Mouse (Mus musculus) G1E-ER4 (cell line): ENCODE data around the gene Nmrk1. TPM values are rescaled to one million over a fixed set of nuclear protein-coding genes. Genes with fewer than 3 reads are reported as not detected.

Source experiments
- GATA1 ChIP-seq: IDR thresholded peaks from one replicate; pipeline ENCODE4 v1.8.0; 2012; ENCODE audit warnings: low read length, inconsistent platforms
- polyA plus RNA-seq: library from polyadenylated mRNA; stranded (reverse); fragments of >175 nt; gene quantifications from 2 replicates; pipeline ENCODE4 v1.2.3, GENCODE M21; 2012

The Nmrk1 gene
- polyA plus RNA-seq = 1.3 and 1.7 TPM in 2 replicates

DNA sequence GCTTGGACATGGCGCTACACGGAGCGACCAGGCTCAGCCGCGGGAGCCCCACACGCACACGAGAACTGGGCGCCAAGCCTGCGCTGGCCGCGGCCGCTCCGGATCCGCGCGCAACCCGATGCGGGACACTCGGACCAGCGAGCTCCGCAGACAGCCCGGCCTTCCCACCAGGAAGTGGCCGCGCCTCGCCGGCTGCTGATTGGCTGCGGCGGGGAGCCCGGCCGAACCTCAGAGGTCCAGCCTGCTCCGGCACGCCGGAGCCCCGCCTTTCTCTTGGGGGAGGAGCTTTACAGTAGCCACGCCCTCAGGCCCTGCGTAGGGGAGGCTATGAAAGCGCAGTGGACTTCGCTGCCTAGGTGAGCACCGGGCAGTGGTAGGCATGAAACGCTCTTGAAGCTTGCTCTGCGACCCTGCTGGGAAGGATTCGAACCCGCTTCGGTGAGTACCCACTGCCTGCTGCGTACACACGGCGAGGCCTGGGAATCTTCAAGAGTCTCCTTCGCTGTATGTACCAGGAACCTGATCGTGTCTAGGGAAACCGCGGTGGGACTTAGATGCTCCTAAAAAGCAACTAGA lies at the start of gene Nmrk1, which contains the start of gene Ostf1:
Nmrk1 (plus strand) TSS at position 307 of the 576 bp plus-strand sequence.
Ostf1 (minus strand) TSS at position 180 of the 576 bp plus-strand sequence.
- TF ChIP-seq GATA1 = no peak

DNA sequence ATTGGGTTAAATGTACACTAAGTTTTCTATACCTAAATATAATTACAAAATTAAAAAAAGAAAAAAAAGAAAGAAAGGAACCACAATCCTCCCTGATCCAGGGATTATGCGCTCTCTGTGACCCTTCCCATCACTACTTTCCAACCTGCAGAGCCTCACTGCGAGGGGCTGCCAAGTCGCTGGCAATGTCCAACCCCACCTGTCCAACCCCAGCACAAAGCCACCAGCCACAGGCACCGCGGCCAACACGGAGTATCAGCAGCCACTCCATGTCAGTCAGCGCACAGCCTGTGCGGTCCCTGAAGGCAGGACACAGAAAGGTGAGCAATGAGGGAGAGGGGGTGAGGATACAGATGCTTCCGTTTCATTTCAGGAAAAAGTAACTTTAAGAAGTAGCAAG lies 49.5 kb upstream of the Nmrk1 start:
- TF ChIP-seq GATA1 = no peak

DNA sequence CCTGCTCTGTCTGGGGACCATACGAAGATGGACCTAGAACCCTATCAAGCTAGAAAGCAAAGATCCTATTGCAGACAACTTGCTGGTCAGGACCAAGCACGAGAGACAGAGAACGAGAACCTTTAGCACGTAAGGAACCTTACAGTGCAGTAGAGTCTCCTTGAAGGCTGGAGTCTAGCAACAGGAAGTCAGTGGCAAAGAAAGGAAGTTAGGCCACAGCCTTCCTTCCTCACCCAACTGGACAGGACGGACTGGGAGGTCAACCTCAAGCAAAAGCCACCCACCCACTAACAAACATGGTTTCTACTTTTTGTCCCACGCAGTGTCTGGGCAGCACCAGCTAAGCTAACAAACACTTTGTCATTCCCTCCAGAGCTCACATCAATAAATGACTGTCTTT lies 48.9 kb upstream of the Nmrk1 start:
- no peak for TF ChIP-seq GATA1

DNA sequence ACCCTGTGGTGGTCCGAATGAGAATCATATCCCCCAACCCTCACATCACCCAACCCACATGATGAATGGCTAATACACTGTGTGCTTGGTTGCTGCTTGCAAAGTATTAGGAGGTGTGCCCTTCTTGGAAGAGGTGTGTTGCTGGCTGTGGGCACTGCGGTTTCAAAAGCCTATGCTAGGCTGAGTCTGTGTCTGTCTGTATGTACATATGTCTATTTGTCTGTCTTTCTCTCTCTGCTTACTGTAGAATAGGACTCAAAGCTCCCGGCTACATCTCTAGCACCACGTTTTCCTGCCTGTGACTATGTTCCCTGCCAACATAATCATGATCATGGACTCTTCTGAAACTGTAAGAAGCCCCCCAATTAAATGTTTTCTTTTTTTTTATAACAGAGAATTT lies 48.0 kb upstream of the Nmrk1 start:
- no peak for TF ChIP-seq GATA1

DNA sequence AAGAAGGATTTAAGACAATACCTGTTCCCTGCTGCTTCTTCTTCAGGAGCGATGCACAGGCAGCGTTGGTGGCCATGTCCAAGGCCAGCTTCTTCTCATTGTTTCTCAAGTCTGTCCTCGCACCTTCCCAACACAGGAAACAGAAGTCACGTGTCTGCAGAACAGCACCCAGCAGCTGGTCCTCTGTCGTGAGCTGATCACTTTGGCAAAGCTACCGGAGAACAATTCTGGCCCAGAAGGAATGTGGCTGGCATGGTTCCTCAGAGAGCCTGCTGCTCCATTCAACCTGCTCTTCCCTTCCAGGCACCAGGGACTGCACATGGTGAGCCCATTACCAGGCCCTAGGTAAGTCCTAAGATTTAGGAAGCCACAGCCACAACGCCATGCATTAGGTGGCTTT lies 47.1 kb upstream of the Nmrk1 start:
- no peak for TF ChIP-seq GATA1

DNA sequence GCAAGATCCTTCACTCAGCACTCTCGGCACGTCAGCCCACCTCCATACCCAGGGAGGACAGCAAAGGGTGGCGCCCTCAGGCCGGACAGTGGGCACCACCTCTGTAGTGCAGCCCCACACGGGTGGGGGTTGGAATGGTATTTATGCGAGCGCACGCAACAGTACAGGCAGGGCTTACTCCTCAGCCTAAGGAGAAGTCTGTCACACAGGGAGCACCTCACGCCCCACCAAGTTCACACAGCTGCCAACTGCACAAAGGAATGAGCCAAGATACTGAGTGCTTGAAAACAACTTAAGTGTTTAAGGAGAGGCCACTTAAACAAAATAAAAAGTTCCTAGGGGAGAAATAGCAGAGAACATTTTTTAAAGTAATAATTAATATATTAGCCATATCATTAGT lies 44.6 kb upstream of the Nmrk1 start:
- TF ChIP-seq GATA1 = no peak

DNA sequence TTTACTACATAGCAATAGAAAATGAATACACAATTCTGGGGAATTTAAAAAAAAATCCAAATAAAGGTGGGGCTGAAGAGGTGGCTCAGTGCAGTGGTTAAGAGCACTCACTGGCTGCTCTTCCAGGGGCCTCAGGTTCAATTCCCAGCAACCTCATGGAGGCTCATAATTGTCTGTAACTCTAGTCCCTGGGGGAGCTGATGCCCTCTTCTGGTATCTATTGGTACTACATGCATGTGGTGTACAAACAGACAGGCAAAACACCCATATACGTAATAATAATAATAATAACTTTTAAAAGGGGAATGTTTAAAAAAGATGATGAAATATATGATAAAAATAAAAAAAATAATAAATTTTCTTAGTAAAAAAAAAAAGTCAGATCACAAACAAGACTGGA lies 43.5 kb upstream of the Nmrk1 start:
- TF ChIP-seq GATA1 = no peak

DNA sequence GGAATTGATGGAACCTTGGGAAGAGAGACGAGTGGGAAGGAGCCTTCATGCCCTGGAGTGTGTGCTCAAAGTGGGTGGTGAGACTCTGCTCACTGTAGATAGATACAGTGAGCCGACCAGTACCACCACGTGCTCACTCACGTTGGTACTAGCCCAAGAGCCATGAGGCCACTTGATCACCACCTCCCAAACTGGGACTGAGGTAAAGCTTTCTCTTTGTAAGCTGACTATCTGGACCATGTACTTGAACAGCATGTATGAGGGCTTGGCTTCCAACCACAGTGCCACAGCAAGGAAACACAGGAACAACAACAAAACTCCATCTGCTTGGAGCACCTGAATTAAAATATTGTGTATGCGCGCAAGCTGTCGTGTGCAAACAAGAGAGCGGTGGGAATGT lies 42.5 kb upstream of the Nmrk1 start:
- TF ChIP-seq GATA1 = no peak

DNA sequence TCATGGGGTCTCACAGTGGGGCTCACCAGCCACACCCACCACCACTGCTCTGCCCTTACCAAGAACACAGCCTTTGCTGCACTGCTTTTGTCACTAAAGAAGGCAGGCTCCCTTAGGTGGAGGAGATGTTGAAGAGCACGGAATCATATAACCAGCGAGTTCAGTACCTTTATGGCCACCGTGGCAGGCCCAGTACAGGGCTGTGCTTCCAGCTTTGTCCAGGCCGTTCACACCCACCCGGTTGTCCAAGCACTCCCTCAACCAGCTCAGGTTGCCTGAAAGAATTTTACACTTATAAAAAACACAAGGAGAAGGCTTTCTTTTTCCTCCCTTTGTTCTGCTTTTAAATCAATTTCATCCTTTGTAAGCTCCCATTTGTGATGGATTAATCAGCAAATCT lies 41.5 kb upstream of the Nmrk1 start:
- no peak for TF ChIP-seq GATA1

DNA sequence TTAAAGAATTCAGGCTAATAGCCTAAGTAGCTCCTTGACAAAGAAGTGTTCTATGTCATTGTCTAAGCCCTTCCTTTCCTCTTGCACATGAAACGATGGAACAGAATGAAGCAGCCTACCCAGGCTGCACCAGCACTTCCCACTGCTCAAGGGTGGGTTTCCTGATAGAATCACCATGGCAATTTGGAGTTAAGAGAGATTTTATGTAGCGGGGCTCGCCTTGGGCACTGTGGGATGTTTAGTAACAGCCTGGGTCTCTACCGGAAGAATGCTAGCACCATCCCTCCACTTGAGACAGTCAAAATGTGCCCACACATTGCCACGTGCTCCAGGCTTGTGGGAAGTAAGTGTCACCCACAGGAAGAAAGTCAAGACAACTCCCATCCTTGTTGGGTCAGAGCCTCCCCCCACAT lies 40.8 kb upstream of the Nmrk1 start:
- TF ChIP-seq GATA1 = no peak

DNA sequence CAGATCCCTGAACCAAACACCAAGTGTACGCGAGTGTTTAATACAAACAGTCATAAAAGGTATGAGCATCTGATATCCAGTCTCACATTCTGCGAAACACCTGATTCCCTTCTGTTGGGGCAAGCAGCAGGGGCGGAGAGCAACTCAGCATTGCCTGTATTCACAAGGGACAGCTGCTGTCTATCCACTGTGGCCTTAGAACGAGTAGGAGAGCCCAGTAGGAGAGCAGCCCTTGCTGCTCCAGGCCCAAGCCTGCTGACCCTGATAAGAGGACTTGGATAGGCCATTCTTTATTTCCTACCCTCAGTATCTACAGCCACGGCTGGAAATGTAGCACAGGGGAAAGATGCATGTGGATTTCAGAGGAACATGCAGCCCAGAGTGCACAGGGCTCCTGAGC lies 38.8 kb upstream of the Nmrk1 start:
- TF ChIP-seq GATA1 = no peak

DNA sequence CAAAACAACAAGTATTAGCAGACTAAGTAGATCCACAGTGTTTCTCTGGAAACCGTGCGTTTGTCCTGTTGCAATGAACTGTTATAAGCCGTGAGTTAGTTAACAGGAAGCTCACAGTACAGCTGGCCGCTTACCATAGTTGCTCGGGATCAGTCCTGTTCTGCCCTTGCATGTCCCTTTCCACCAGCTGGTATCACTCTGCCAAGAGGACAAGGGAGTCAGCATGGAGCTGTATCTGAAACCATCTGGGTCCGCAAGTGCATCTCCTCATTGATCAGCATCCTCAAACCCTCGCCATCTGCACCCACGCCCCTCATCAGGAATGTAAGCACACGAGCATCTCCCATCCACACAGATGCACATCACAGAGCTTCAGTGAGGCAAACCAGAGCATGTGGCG lies 38.0 kb upstream of the Nmrk1 start:
- TF ChIP-seq GATA1 = no peak

DNA sequence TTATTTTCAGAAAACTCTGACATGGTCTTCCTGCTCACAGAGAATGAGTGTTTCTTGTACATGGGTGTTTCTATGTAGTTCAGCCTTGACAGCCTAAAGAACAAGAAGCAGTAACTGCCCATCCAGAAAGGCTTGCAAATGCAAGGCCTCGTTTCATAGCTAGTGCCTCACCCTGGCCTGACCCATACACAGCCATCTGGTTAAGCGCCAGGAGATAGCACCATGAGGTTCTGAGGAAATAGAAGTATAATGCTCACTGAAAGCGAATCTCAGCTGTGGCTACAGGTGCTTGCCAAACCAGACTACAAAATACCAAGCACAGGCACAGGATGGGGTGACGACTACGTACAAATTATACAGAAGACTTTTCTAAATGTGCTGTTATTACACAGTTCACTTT lies 34.9 kb upstream of the Nmrk1 start:
- no peak for TF ChIP-seq GATA1

DNA sequence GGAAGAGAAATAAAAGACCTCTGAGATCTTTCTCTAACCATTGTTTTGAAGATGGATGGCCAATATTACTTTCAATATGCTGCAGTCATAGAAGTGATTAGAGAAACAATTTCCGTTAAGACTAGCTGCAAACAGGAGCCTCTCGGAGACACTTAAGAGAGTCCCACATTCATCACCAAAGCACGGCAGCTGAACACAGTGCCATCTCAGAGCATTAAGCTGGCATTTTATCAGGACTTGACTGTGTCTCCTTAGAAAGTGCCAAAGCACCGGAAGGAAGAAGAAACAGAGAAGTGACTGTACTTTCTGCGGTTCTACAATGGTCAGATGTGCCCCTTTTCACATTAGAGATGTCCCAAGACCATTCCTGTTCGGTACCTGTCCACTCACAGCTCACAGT lies 34.0 kb upstream of the Nmrk1 start:
- TF ChIP-seq GATA1 = no peak

DNA sequence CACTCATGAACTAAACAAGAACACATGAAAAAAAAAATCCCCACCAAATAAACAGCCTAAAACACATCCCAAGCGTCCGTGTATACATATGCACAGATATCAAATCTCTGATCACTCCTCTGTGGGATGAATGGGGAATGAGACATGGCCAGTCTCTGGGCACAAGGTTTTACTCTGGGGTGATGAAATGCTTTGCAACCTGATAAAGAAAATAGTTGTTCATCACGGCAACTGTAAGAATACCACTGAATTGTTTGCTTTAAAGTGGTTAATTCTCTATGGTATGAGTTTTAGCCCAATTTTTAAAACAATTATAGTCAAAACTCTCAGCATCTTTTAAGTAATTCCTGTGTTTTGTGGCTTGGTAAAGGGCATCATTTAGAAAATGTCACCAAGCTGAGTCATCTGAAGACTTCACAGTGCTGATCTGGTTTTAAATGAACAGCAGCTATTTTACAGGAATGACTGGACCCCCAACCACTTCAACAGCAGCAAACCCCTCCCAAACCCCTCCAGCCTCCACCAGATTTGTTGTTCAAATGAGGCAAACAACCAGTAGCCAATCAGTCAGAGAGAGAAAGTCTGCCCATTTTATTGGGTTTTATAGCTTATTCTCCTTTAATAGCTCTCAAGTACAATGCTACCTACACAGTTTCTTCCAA lies 33.4 kb upstream of the Nmrk1 start:
- no peak for TF ChIP-seq GATA1

DNA sequence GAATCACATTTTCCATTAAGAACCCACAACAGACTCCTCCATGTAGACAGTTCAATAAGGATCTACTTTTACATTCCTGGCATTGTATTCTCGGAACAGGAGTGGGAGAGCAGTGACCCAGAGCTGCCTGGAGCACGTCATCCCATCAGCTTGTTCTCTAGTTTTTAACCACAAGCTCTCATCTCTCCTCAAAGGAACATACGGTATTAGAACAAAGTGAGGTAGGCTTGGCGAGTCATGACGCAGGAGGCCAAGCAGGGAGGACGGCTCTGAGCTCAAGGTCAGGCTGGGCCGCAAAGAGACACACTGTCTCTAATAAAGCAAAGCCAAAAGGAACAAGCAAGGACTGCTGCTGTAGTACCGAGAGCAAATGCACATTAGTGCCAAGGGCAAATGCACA lies 32.7 kb upstream of the Nmrk1 start:
- no peak for TF ChIP-seq GATA1

DNA sequence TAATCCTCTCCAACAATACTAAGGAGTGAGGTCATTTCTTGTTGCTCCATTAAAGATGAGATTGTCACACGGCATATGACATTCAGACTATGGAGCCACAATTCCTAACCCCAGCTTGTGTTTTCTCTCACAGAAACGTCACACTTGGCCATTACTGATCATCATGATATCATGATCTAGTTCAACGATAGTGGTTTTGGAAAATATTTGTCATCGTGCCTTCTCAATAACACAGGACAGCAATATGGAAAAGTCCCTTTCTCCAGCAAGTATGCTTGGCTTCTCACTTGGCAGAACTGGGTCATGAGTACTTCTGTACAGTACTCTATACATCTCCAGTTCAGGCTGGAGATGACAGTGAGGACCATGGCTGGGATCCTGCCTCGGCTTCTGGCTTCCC lies 32.1 kb upstream of the Nmrk1 start:
- TF ChIP-seq GATA1 = no peak
